Mouse (Mus musculus): ENCODE measurements around the gene Ccnl2. TPM values are rescaled to one million over a fixed set of nuclear protein-coding genes. Genes with fewer than 3 reads are reported as not detected.

The Ccnl2 gene
- polyA plus RNA-seq, 1 experiment from 2014 or later, result 170 TPM

- Histone ChIP-seq H3K9me3 (replicated peaks; ENCODE audit: control insufficient read depth, low read length) (no peaks in the 10 kb centered on the region), H3K27me3 (ENCODE audit: control insufficient read depth, insufficient read depth, low read length) (no peaks in the 10 kb centered on the region)
- no peak for ATAC-seq (replicated peaks; ENCODE audit: insufficient number of reproducible peaks, low FRiP score, low TSS enrichment, low read depth)
Observed at GRCm38 (mm10) chr4:155817533-155817932, 5.2 kb downstream of the Ccnl2 start.

GRCm38 (mm10) chr4:155821025-155821424 lies 8.7 kb downstream of the Ccnl2 start:
- ATAC-seq (replicated peaks; ENCODE audit: insufficient number of reproducible peaks, low FRiP score, low TSS enrichment, low read depth) (no peak), DNase-seq (ENCODE audit: low spot score) (peak; percentile 49)
- WGBS, result 80% methylated on average over 7 of the region's 7 CpGs
- Histone ChIP-seq H3K27ac (replicated peaks; ENCODE audit: low read depth, low read length) (no peak overlapping the region), H3K9ac (replicated peaks; ENCODE audit: low read length) (no peak overlapping the region), H3K4me2 (ENCODE audit: low read depth, low read length) (no peak overlapping the region), H3K36me3 (replicated peaks; ENCODE audit: control insufficient read depth, insufficient read depth, low read depth, low read length) (peaks cover 33% of the 10 kb centered on the region), H3K9me3 (replicated peaks; ENCODE audit: control insufficient read depth, low read length) (no peaks in the 10 kb centered on the region), H3K4me1 (ENCODE audit: control insufficient read depth, insufficient read depth, low read length) (no peaks in the 10 kb centered on the region), H3K27me3 (ENCODE audit: control insufficient read depth, insufficient read depth, low read length) (no peaks in the 10 kb centered on the region), H3K4me3 (ENCODE audit: low read depth, low read length) (no peak overlapping the region)

More at GRCm38 (mm10) chr4:155817533-155817932, 5.2 kb downstream of the Ccnl2 start:
- Histone ChIP-seq H3K36me3 (replicated peaks; ENCODE audit: control insufficient read depth, insufficient read depth, low read depth, low read length) (peaks cover 28% of the 10 kb centered on the region), H3K4me3 (ENCODE audit: low read depth, low read length) (no peak overlapping the region), H3K27ac (replicated peaks; ENCODE audit: low read depth, low read length) (no peak overlapping the region), H3K4me1 (ENCODE audit: control insufficient read depth, insufficient read depth, low read length) (no peaks in the 10 kb centered on the region; the same call in none of the 2 replicates), H3K4me2 (ENCODE audit: low read depth, low read length) (no peak overlapping the region), H3K9ac (replicated peaks; ENCODE audit: low read length) (no peak overlapping the region)
- DNase-seq (ENCODE audit: low spot score), result no peak
- 88% methylated on average over 4 of the region's 4 CpGs for WGBS

- no peak overlapping the region for H3K9ac ChIP-seq (replicated peaks; ENCODE audit: low read length)
- H3K27ac ChIP-seq (replicated peaks; ENCODE audit: low read depth, low read length), result no peak overlapping the region
- 0 out of 2 replicates have a peak, but pooled peaks have one; percentile 37 for ATAC-seq (replicated peaks; ENCODE audit: insufficient number of reproducible peaks, low FRiP score, low TSS enrichment, low read depth)
- H3K4me3 ChIP-seq (ENCODE audit: low read depth, low read length), result no peak overlapping the region
- no peaks in the 10 kb centered on the region for H3K4me1 ChIP-seq (ENCODE audit: control insufficient read depth, insufficient read depth, low read length)
- 95% methylated on average over 16 of the region's 16 CpGs for WGBS
- H3K36me3 ChIP-seq (replicated peaks; ENCODE audit: control insufficient read depth, insufficient read depth, low read depth, low read length), result peaks cover 30% of the 10 kb centered on the region
- no peak for DNase-seq (ENCODE audit: low spot score)
- H3K9me3 ChIP-seq (replicated peaks; ENCODE audit: control insufficient read depth, low read length), result no peaks in the 10 kb centered on the region
- H3K27me3 ChIP-seq (ENCODE audit: control insufficient read depth, insufficient read depth, low read length), result no peaks in the 10 kb centered on the region
- no peak overlapping the region for H3K4me2 ChIP-seq (ENCODE audit: low read depth, low read length)
Observed at GRCm38 (mm10) chr4:155823443-155823842, 11.2 kb downstream of the Ccnl2 start.

GRCm38 (mm10) chr4:155829866-155830265 lies 17.6 kb downstream of the Ccnl2 start:
- WGBS, result 90% methylated on average over 4 of the region's 4 CpGs
- H3K9me3 ChIP-seq (replicated peaks; ENCODE audit: control insufficient read depth, low read length), result no peaks in the 10 kb centered on the region
- no peak for ATAC-seq (replicated peaks; ENCODE audit: insufficient number of reproducible peaks, low FRiP score, low TSS enrichment, low read depth)
- no peak overlapping the region for H3K27ac ChIP-seq (replicated peaks; ENCODE audit: low read depth, low read length)
- peaks cover 7% of the 10 kb centered on the region for H3K36me3 ChIP-seq (replicated peaks; ENCODE audit: control insufficient read depth, insufficient read depth, low read depth, low read length)
- H3K27me3 ChIP-seq (ENCODE audit: control insufficient read depth, insufficient read depth, low read length), result no peaks in the 10 kb centered on the region
- H3K4me1 ChIP-seq (ENCODE audit: control insufficient read depth, insufficient read depth, low read length), result peaks cover 5% of the 10 kb centered on the region
- no peak overlapping the region for H3K4me3 ChIP-seq (ENCODE audit: low read depth, low read length)
- no peak overlapping the region for H3K9ac ChIP-seq (replicated peaks; ENCODE audit: low read length)
- no peak for DNase-seq (ENCODE audit: low spot score)
- H3K4me2 ChIP-seq (ENCODE audit: low read depth, low read length), result no peak overlapping the region

- H3K36me3 ChIP-seq (replicated peaks; ENCODE audit: control insufficient read depth, insufficient read depth, low read depth, low read length), result peaks cover 3% of the 10 kb centered on the region; the same call in 1 of the 2 replicates
- H3K27me3 ChIP-seq (ENCODE audit: control insufficient read depth, insufficient read depth, low read length), result no peaks in the 10 kb centered on the region
- 57% methylated on average over 8 of the region's 8 CpGs for WGBS
- H3K9me3 ChIP-seq (replicated peaks; ENCODE audit: control insufficient read depth, low read length), result no peaks in the 10 kb centered on the region
- no peak overlapping the region for H3K4me2 ChIP-seq (ENCODE audit: low read depth, low read length)
- H3K4me1 ChIP-seq (ENCODE audit: control insufficient read depth, insufficient read depth, low read length), result peaks cover 5% of the 10 kb centered on the region
- H3K4me3 ChIP-seq (ENCODE audit: low read depth, low read length), result peak overlapping the region; percentile 82; the same call in 1 of the 2 replicates
- no peak for ATAC-seq (replicated peaks; ENCODE audit: insufficient number of reproducible peaks, low FRiP score, low TSS enrichment, low read depth)
- DNase-seq (ENCODE audit: low spot score), result no peak
- H3K27ac ChIP-seq (replicated peaks; ENCODE audit: low read depth, low read length), result no peak overlapping the region
- no peak overlapping the region for H3K9ac ChIP-seq (replicated peaks; ENCODE audit: low read length)
Observed at GRCm38 (mm10) chr4:155830596-155830995, 18.3 kb downstream of the Ccnl2 start.

GRCm38 (mm10) chr4:155831205-155831766 lies 19.0 kb downstream of the Ccnl2 start, which contains the start of gene Aurkaip1:
Gene Aurkaip1 (plus strand): TSS chr4:155831272.
- Histone ChIP-seq H3K36me3 (replicated peaks; ENCODE audit: control insufficient read depth, insufficient read depth, low read depth, low read length) (peaks cover 3% of the 10 kb centered on the region; the same call in 1 of the 2 replicates), H3K4me3 (ENCODE audit: low read depth, low read length) (peak within 1 kb of the TSS; percentile 82), H3K4me1 (ENCODE audit: control insufficient read depth, insufficient read depth, low read length) (peaks cover 5% of the 10 kb centered on the region), H3K27me3 (ENCODE audit: control insufficient read depth, insufficient read depth, low read length) (no peaks in the 10 kb centered on the region), H3K27ac (replicated peaks; ENCODE audit: low read depth, low read length) (peak within 1 kb of the TSS; percentile 81), H3K9me3 (replicated peaks; ENCODE audit: control insufficient read depth, low read length) (no peaks in the 10 kb centered on the region), H3K9ac (replicated peaks; ENCODE audit: low read length) (peak within 1 kb of the TSS; percentile 92), H3K4me2 (ENCODE audit: low read depth, low read length) (peak within 1 kb of the TSS; percentile 93)
- peak; percentile 98 for DNase-seq (ENCODE audit: low spot score)
- WGBS, result under 1% methylated on average over 49 of the region's 49 CpGs
- ATAC-seq (replicated peaks; ENCODE audit: insufficient number of reproducible peaks, low FRiP score, low TSS enrichment, low read depth), result peak; percentile 86

GRCm38 (mm10) chr4:155831831-155832230 lies 19.5 kb downstream of the Ccnl2 start:
- peak overlapping the region; percentile 82 for H3K4me3 ChIP-seq (ENCODE audit: low read depth, low read length)
- no peaks in the 10 kb centered on the region for H3K9me3 ChIP-seq (replicated peaks; ENCODE audit: control insufficient read depth, low read length)
- 2% methylated on average over 25 of the region's 25 CpGs for WGBS
- 0 out of 2 replicates have a peak, but pooled peaks have one; percentile 0 for ATAC-seq (replicated peaks; ENCODE audit: insufficient number of reproducible peaks, low FRiP score, low TSS enrichment, low read depth)
- H3K27ac ChIP-seq (replicated peaks; ENCODE audit: low read depth, low read length), result peak overlapping the region; percentile 81; the same call in 1 of the 2 replicates
- H3K27me3 ChIP-seq (ENCODE audit: control insufficient read depth, insufficient read depth, low read length), result no peaks in the 10 kb centered on the region
- H3K9ac ChIP-seq (replicated peaks; ENCODE audit: low read length), result peak overlapping the region; percentile 92
- H3K4me1 ChIP-seq (ENCODE audit: control insufficient read depth, insufficient read depth, low read length), result peaks cover 5% of the 10 kb centered on the region
- H3K36me3 ChIP-seq (replicated peaks; ENCODE audit: control insufficient read depth, insufficient read depth, low read depth, low read length), result peaks cover 3% of the 10 kb centered on the region; the same call in 1 of the 2 replicates
- peak overlapping the region; percentile 93 for H3K4me2 ChIP-seq (ENCODE audit: low read depth, low read length)
- no peak for DNase-seq (ENCODE audit: low spot score)

- peak overlapping the region; percentile 82 for H3K4me3 ChIP-seq (ENCODE audit: low read depth, low read length)
- peak overlapping the region; percentile 92 for H3K9ac ChIP-seq (replicated peaks; ENCODE audit: low read length)
- 59% methylated on average over 10 of the region's 10 CpGs for WGBS
- H3K4me1 ChIP-seq (ENCODE audit: control insufficient read depth, insufficient read depth, low read length), result peaks cover 5% of the 10 kb centered on the region
- H3K27ac ChIP-seq (replicated peaks; ENCODE audit: low read depth, low read length), result no peak overlapping the region
- no peaks in the 10 kb centered on the region for H3K27me3 ChIP-seq (ENCODE audit: control insufficient read depth, insufficient read depth, low read length)
- no peaks in the 10 kb centered on the region for H3K9me3 ChIP-seq (replicated peaks; ENCODE audit: control insufficient read depth, low read length)
- no peak for DNase-seq (ENCODE audit: low spot score)
- peaks cover 3% of the 10 kb centered on the region; the same call in 1 of the 2 replicates for H3K36me3 ChIP-seq (replicated peaks; ENCODE audit: control insufficient read depth, insufficient read depth, low read depth, low read length)
- no peak for ATAC-seq (replicated peaks; ENCODE audit: insufficient number of reproducible peaks, low FRiP score, low TSS enrichment, low read depth)
- peak overlapping the region; percentile 93 for H3K4me2 ChIP-seq (ENCODE audit: low read depth, low read length)
Observed at GRCm38 (mm10) chr4:155832321-155832720, 20.0 kb downstream of the Ccnl2 start.
